Mouse (Mus musculus): ENCODE measurements at regions not wholly inside any gene's neighbourhood (a gene's known extent, or its start where the extent isn't known, plus 50 kb on each side); places are given as distances from the start of the nearest gene placed in this dataset.

GRCm38 (mm10) chr16:30769007-30769442 is 169.5 kb downstream of the Fam43a start:
- Histone ChIP-seq H3K4me1 (replicated peaks) (peaks cover 5% of the 10 kb centered on the region; the same call in 1 of the 2 replicates), H3K9ac (no peak overlapping the region), H3K9me3 (no peaks in the 10 kb centered on the region), H3K27me3 (no peaks in the 10 kb centered on the region), H3K4me3 (no peak overlapping the region), H3K36me3 (no peaks in the 10 kb centered on the region), H3K4me2 (no peak overlapping the region), H3K27ac (replicated peaks) (no peak overlapping the region)
- 30% methylated on average over 5 of the region's 5 CpGs for WGBS
- ATAC-seq (ENCODE audit: low read depth): no peak

- no peaks in the 10 kb centered on the region for H3K9me3 ChIP-seq
- no peaks in the 10 kb centered on the region for H3K27me3 ChIP-seq
- no peak overlapping the region for H3K27ac ChIP-seq (replicated peaks)
- H3K4me2 ChIP-seq: no peak overlapping the region
- WGBS: 46% methylated on average over 11 of the region's 11 CpGs
- peaks cover 5% of the 10 kb centered on the region; the same call in 1 of the 2 replicates for H3K4me1 ChIP-seq (replicated peaks)
- H3K4me3 ChIP-seq: no peak overlapping the region
- ATAC-seq (ENCODE audit: low read depth): no peak
- H3K36me3 ChIP-seq: no peaks in the 10 kb centered on the region
- H3K9ac ChIP-seq: no peak overlapping the region
Measured at GRCm38 (mm10) chr16:30769467-30769866, 169.9 kb downstream of the Fam43a start.

GRCm38 (mm10) chr16:30772802-30773201 is 173.3 kb downstream of the Fam43a start:
- no peak overlapping the region for H3K4me2 ChIP-seq
- H3K9ac ChIP-seq: no peak overlapping the region
- peaks cover 29% of the 10 kb centered on the region for H3K4me1 ChIP-seq (replicated peaks)
- no peak overlapping the region for H3K27ac ChIP-seq (replicated peaks)
- WGBS: 78% methylated on average over 3 of the region's 3 CpGs
- H3K27me3 ChIP-seq: no peaks in the 10 kb centered on the region
- ATAC-seq (ENCODE audit: low read depth): no peak
- no peaks in the 10 kb centered on the region for H3K36me3 ChIP-seq
- no peak overlapping the region for H3K4me3 ChIP-seq
- H3K9me3 ChIP-seq: no peaks in the 10 kb centered on the region

- no peak overlapping the region for H3K4me3 ChIP-seq
- no peak overlapping the region for H3K9ac ChIP-seq
- H3K36me3 ChIP-seq: no peaks in the 10 kb centered on the region
- H3K27ac ChIP-seq (replicated peaks): no peak overlapping the region
- 37% methylated on average over 14 of the region's 14 CpGs for WGBS
- H3K9me3 ChIP-seq: no peaks in the 10 kb centered on the region
- no peak overlapping the region for H3K4me2 ChIP-seq
- peak; percentile 71 for ATAC-seq (ENCODE audit: low read depth)
- peaks cover 24% of the 10 kb centered on the region for H3K4me1 ChIP-seq (replicated peaks)
- H3K27me3 ChIP-seq: no peaks in the 10 kb centered on the region
Measured at GRCm38 (mm10) chr16:30774951-30775661, 175.6 kb downstream of the Fam43a start.

GRCm38 (mm10) chr16:30775740-30776700 is 176.5 kb downstream of the Fam43a start:
- H3K9ac ChIP-seq: peak overlapping the region; percentile 31; the same call in 1 of the 2 replicates
- no peaks in the 10 kb centered on the region for H3K9me3 ChIP-seq
- H3K4me2 ChIP-seq: no peak overlapping the region
- H3K4me3 ChIP-seq: no peak overlapping the region
- H3K27me3 ChIP-seq: no peaks in the 10 kb centered on the region
- H3K36me3 ChIP-seq: no peaks in the 10 kb centered on the region
- peak; percentile 57; the same call in 1 of the 2 replicates for ATAC-seq (ENCODE audit: low read depth)
- 38% methylated on average over 21 of the region's 21 CpGs for WGBS
- H3K4me1 ChIP-seq (replicated peaks): peaks cover 24% of the 10 kb centered on the region
- H3K27ac ChIP-seq (replicated peaks): 0 out of 2 replicates have a peak overlapping the region, but pooled peaks have one; percentile 33

- Histone ChIP-seq H3K4me2 (no peak overlapping the region), H3K36me3 (no peaks in the 10 kb centered on the region), H3K27me3 (no peaks in the 10 kb centered on the region), H3K4me3 (no peak overlapping the region), H3K27ac (replicated peaks) (no peak overlapping the region), H3K4me1 (replicated peaks) (peaks cover 24% of the 10 kb centered on the region), H3K9me3 (no peaks in the 10 kb centered on the region), H3K9ac (no peak overlapping the region)
- no peak for ATAC-seq (ENCODE audit: low read depth)
- WGBS: 87% methylated on average over 6 of the region's 6 CpGs
Measured at GRCm38 (mm10) chr16:30777416-30777815, 177.9 kb downstream of the Fam43a start.

GRCm38 (mm10) chr16:30778078-30778477 is 178.6 kb downstream of the Fam43a start:
- no peaks in the 10 kb centered on the region for H3K9me3 ChIP-seq
- no peak overlapping the region for H3K27ac ChIP-seq (replicated peaks)
- H3K36me3 ChIP-seq: no peaks in the 10 kb centered on the region
- H3K4me1 ChIP-seq (replicated peaks): peaks cover 24% of the 10 kb centered on the region
- 60% methylated on average over 7 of the region's 7 CpGs for WGBS
- H3K9ac ChIP-seq: no peak overlapping the region; the same call in 1 of the 2 replicates
- H3K4me2 ChIP-seq: no peak overlapping the region
- H3K27me3 ChIP-seq: no peaks in the 10 kb centered on the region
- no peak overlapping the region for H3K4me3 ChIP-seq
- ATAC-seq (ENCODE audit: low read depth): no peak

- Histone ChIP-seq H3K4me2 (no peak overlapping the region), H3K9me3 (no peaks in the 10 kb centered on the region), H3K4me1 (replicated peaks) (peaks cover 24% of the 10 kb centered on the region), H3K9ac (no peak overlapping the region), H3K4me3 (no peak overlapping the region), H3K36me3 (no peaks in the 10 kb centered on the region), H3K27ac (replicated peaks) (no peak overlapping the region), H3K27me3 (no peaks in the 10 kb centered on the region)
- 74% methylated on average over 5 of the region's 5 CpGs for WGBS
- ATAC-seq (ENCODE audit: low read depth): no peak
Measured at GRCm38 (mm10) chr16:30778945-30779344, 179.4 kb downstream of the Fam43a start.

- 94% methylated on average over 5 of the region's 5 CpGs for WGBS
- H3K9ac ChIP-seq: no peak overlapping the region
- no peak overlapping the region for H3K4me3 ChIP-seq
- no peak overlapping the region for H3K27ac ChIP-seq (replicated peaks)
- H3K27me3 ChIP-seq: peaks cover 4% of the 10 kb centered on the region; the same call in 1 of the 2 replicates
- H3K4me1 ChIP-seq (replicated peaks): peaks cover 3% of the 10 kb centered on the region
- H3K4me2 ChIP-seq: no peak overlapping the region
- ATAC-seq (ENCODE audit: low read depth): no peak
- no peaks in the 10 kb centered on the region for H3K9me3 ChIP-seq
- H3K36me3 ChIP-seq: no peaks in the 10 kb centered on the region
Measured at GRCm38 (mm10) chr16:30784261-30784660, 184.7 kb downstream of the Fam43a start.

- H3K4me3 ChIP-seq: no peak overlapping the region
- H3K36me3 ChIP-seq: no peaks in the 10 kb centered on the region
- no peak overlapping the region for H3K9ac ChIP-seq
- no peaks in the 10 kb centered on the region for H3K9me3 ChIP-seq
- no peak for ATAC-seq (ENCODE audit: low read depth)
- peaks cover 8% of the 10 kb centered on the region for H3K4me1 ChIP-seq (replicated peaks)
- WGBS: 94% methylated on average over 1 of the region's 1 CpGs
- H3K27ac ChIP-seq (replicated peaks): no peak overlapping the region
- no peak overlapping the region for H3K4me2 ChIP-seq
- peaks cover 4% of the 10 kb centered on the region; the same call in 1 of the 2 replicates for H3K27me3 ChIP-seq
Measured at GRCm38 (mm10) chr16:30784949-30785348, 185.4 kb downstream of the Fam43a start.

GRCm38 (mm10) chr16:30786060-30786459 is 186.5 kb downstream of the Fam43a start:
- Histone ChIP-seq H3K27me3 (peaks cover 4% of the 10 kb centered on the region; the same call in 1 of the 2 replicates), H3K9ac (no peak overlapping the region), H3K36me3 (no peaks in the 10 kb centered on the region), H3K27ac (replicated peaks) (no peak overlapping the region), H3K4me3 (no peak overlapping the region), H3K4me1 (replicated peaks) (peaks cover 19% of the 10 kb centered on the region), H3K9me3 (no peaks in the 10 kb centered on the region), H3K4me2 (no peak overlapping the region)
- 94% methylated on average over 3 of the region's 3 CpGs for WGBS
- ATAC-seq (ENCODE audit: low read depth): no peak

- 83% methylated on average over 1 of the region's 1 CpGs for WGBS
- ATAC-seq (ENCODE audit: low read depth): no peak
Measured at GRCm38 (mm10) chr16:30787351-30787750, 187.8 kb downstream of the Fam43a start.

More at GRCm38 (mm10) chr16:30787351-30787750, 187.8 kb downstream of the Fam43a start:
- Histone ChIP-seq H3K9me3 (no peaks in the 10 kb centered on the region), H3K4me2 (no peak overlapping the region), H3K4me1 (replicated peaks) (peaks cover 24% of the 10 kb centered on the region), H3K36me3 (no peaks in the 10 kb centered on the region), H3K27me3 (peaks cover 4% of the 10 kb centered on the region; the same call in 1 of the 2 replicates), H3K27ac (replicated peaks) (no peak overlapping the region), H3K9ac (no peak overlapping the region), H3K4me3 (no peak overlapping the region)
